In the genomic region with DNA sequence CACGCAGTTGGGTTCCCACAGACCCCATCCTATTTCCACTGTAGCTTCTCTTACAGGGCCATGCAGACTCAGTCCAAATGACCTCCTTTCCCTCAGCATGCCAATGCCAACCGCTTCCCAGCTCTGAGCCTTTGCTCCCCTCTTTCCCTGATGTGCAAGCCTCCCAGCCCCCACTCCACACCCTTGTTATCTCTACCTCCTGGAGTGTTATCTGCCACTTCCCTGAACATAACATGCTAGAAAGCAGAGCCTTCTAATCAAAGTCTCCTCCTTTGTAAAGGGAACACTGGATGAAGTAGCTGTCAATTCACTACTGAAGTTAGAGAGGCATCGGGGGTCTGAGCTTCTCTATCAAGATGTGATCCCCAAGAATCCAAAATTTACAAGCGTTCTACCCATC, we compare ENCODE assay signal across 14 mouse cellular contexts.
"Had no signal": no experiment of that assay in that cellular context is flagged by ENCODE, and none has a peak within 500 bp of the region (broad histone marks: within the 10 kb centered on the region; RNA-seq: fewer than 3 reads in every experiment).

No protein-coding gene starts in this region.

- H3K36me3 ChIP-seq: limb, embryonic 10.5 days; liver, embryonic 15.5 days; neural tube, embryonic 12.5 days had no signal

- DNase-seq: kidney, adult 18-20 months; kidney, postnatal 10 days; kidney, postnatal 4 days; lung, adult 2 months; lung, postnatal 36 days; midbrain, embryonic 14.5 days; right cerebral cortex, postnatal 25 days; thymus, adult 2 months; thymus, postnatal 25 days had no signal

- H3K4me3 ChIP-seq: left cerebral cortex, adult 2 months; limb, embryonic 10.5 days; liver, embryonic 15.5 days; neural tube, embryonic 12.5 days had no signal

- H3K9me3 ChIP-seq: limb, embryonic 10.5 days; liver, embryonic 15.5 days; neural tube, embryonic 12.5 days had no signal

- H3K27ac ChIP-seq: left cerebral cortex, adult 2 months; limb, embryonic 10.5 days; liver, embryonic 15.5 days; neural tube, embryonic 12.5 days had no signal

- H3K27me3 ChIP-seq: liver, embryonic 15.5 days; neural tube, embryonic 12.5 days had no signal

- H3K4me2 ChIP-seq: liver, embryonic 11.5 days; liver, embryonic 15.5 days; neural tube, embryonic 12.5 days had no signal

- H3K9ac ChIP-seq: liver, embryonic 15.5 days; neural tube, embryonic 12.5 days had no signal
